Mouse (Mus musculus): Measurements from ENCODE around the gene Lin7b.

DNA sequence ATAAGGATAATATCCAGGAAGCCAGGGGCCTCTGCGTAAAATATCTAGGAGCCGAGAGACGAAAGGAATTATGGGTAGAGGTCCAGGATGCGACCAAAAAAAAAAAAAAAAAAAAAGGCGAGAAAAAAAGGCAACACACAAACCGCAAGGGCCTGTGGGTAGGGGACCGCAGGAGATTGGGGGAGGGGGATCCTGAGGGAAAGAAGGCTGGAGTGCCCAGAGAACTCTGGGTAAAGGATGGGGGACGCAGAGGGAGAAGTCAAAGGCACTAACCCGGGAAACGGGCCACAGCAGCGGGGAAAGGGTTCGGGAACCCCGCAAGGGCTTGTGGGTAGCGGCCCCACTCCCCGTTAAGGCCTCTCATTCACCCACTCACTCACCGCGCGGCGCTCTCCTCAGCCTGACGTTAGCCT lies 24.8 kb upstream of the Lin7b start:
- no peak for TF ChIP-seq EP300 (IDR thresholded peaks at IDR 0.05; ENCODE audit: insufficient read depth, low read depth, low read length)
- TF ChIP-seq CTCF (IDR thresholded peaks at IDR 0.05), result no peak
- no peak for TF ChIP-seq POLR2A (IDR thresholded peaks at IDR 0.05; ENCODE audit: insufficient read depth, low read depth, low read length)

Data from heart, adult 2 months (tissue).